Mouse (Mus musculus) CD4-positive naive resting alpha-beta T cell, adult 76 days (primary cell): ENCODE results near the gene Atp7b. TPM values are rescaled to one million over a fixed set of nuclear protein-coding genes. Genes with fewer than 3 reads are reported as not detected.

Experiments used
- total RNA-seq: library from RNA; stranded (reverse); gene quantifications from one replicate; pipeline ENCODE4 v1.2.4, GENCODE M21; 2023

Gene Atp7b
- 0.23 TPM for total RNA-seq

GRCm38 (mm10) chr8:22059821-22060445 lies at the start of gene Atp7b:
Gene Atp7b, minus strand, starts transcription at chr8:22060305.

GRCm38 (mm10) chr8:22060446-22060889 lies 363 bp upstream of the Atp7b start, which contains the start of gene Alg11:
Gene Alg11, plus strand, starts transcription at chr8:22060721.

GRCm38 (mm10) chr8:21969475-21969874 lies 90.6 kb downstream of the Atp7b start, which contains the start of gene Ccdc70:
Gene Ccdc70, plus strand, starts transcription at chr8:21969775.

GRCm38 (mm10) chr8:21958414-21958813 lies 101.7 kb downstream of the Atp7b start, which contains the start of gene Fam90a1a:
Gene Fam90a1a, plus strand, starts transcription at chr8:21958714.

GRCm38 (mm10) chr8:21946462-21946861 lies 113.6 kb downstream of the Atp7b start, which contains the start of gene Defb13:
Gene Defb13, plus strand, starts transcription at chr8:21946762.

Other genes starting within 250 kb of the Atp7b start
- not detected for gene Defb50, start 236.8 kb downstream of the Atp7b start, total RNA-seq
- gene Defb2, start 220.4 kb downstream of the Atp7b start, total RNA-seq = not detected
- gene Defb10, start 201.4 kb downstream of the Atp7b start, total RNA-seq = not detected
- not detected for gene Defb9, start 174.9 kb downstream of the Atp7b start, total RNA-seq
- gene Defb11, start 153.9 kb downstream of the Atp7b start, total RNA-seq = not detected
- gene Defb15, start 127.6 kb downstream of the Atp7b start, total RNA-seq = not detected
- not detected for gene Defb35, start 122.0 kb downstream of the Atp7b start, total RNA-seq
- gene Defb13, start 113.5 kb downstream of the Atp7b start, total RNA-seq = not detected
- not detected for gene Fam90a1a, start 101.6 kb downstream of the Atp7b start, total RNA-seq
- not detected for gene Ccdc70, start 90.5 kb downstream of the Atp7b start, total RNA-seq
- 21.7 TPM for gene Alg11, start 416 bp upstream of the Atp7b start, total RNA-seq
- gene Nek5, start 64.7 kb upstream of the Atp7b start, total RNA-seq = not detected
- gene Nek3, start 106.1 kb upstream of the Atp7b start, total RNA-seq = 4.0 TPM
- 3.2 TPM for gene Ckap2, start 125.5 kb upstream of the Atp7b start, total RNA-seq
- 23.8 TPM for gene Vps36, start 132.5 kb upstream of the Atp7b start, total RNA-seq
- 0.64 TPM for gene Thsd1, start 167.0 kb upstream of the Atp7b start, total RNA-seq
- gene Tpte, start 223.1 kb upstream of the Atp7b start, total RNA-seq = not detected